Mouse (Mus musculus) bone marrow, adult 2 months (tissue): Measurements from ENCODE around the gene Maml3. TPM values are rescaled to one million over a fixed set of nuclear protein-coding genes. Genes with fewer than 3 reads are reported as not detected.

Experiments
- H3K27ac ChIP-seq: fragments of 200-500 bp; 2 replicates; pipeline ENCODE4 v1.5.1; 2012; ENCODE audit warnings: low read depth, mild to moderate bottlenecking, control low read depth, inconsistent platforms, low read length; ENCODE audit not compliant: control insufficient read depth, poor library complexity, insufficient read depth
- H3K4me1 ChIP-seq: fragments of 200-500 bp; 2 replicates; pipeline ENCODE4 v1.6.1; 2011; ENCODE audit warnings: low read length; ENCODE audit not compliant: control insufficient read depth, insufficient read depth
- H3K4me3 ChIP-seq: fragments of 200-500 bp; replicated peaks from 2 replicates; pipeline ENCODE3; 2011; ENCODE audit warnings: mild to moderate bottlenecking, low read depth, low read length, control low read depth; ENCODE audit not compliant: control insufficient read depth
- CTCF ChIP-seq: fragments of 200-500 bp; IDR thresholded peaks from 2 replicates; pipeline ENCODE4 v1.5.1; 2011; ENCODE audit warnings: low read length, control low read depth; ENCODE audit not compliant: control insufficient read depth, insufficient read depth
- POLR2A ChIP-seq: fragments of 200-500 bp; IDR thresholded peaks from 2 replicates; pipeline ENCODE4 v1.6.1; 2011; ENCODE audit warnings: low read depth, mild to moderate bottlenecking, control low read depth, low read length, borderline replicate concordance; ENCODE audit not compliant: control insufficient read depth
- WGBS: fragments of 180-500 bp; shearing (Covaris S2); methylation state at CpG from one replicate; pipeline ENCODE4 v1.1.7; 2018; 5-methylcytosine and 5-hydroxymethylcytosine counted together
- polyA plus RNA-seq: library from polyadenylated mRNA; stranded (reverse); fragments of >200 nt; gene quantifications from 2 replicates; pipeline ENCODE4 v1.2.4, GENCODE M21; 2011; ENCODE audit warnings: low replicate concordance; ENCODE audit not compliant: missing spikeins, insufficient read depth, insufficient read length

Gene Maml3
- polyA plus RNA-seq, 1 experiment: 4.9 TPM

- TF ChIP-seq POLR2A (no peak), CTCF (no peak)
- WGBS: 73% methylated on average over 2 of the region's 2 CpGs
- peaks cover 5% of the 10 kb centered on the region for H3K4me1 ChIP-seq
- H3K27ac ChIP-seq: no peak overlapping the region
- no peak overlapping the region for H3K4me3 ChIP-seq
Observed at GRCm38 (mm10) chr3:51776018-51776611, 328.8 kb downstream of the Maml3 start.

- TF ChIP-seq CTCF (no peak), POLR2A (no peak)
- H3K27ac ChIP-seq: no peak overlapping the region
- 7% methylated on average over 5 of the region's 5 CpGs for WGBS
- H3K4me3 ChIP-seq: no peak overlapping the region
- peaks cover 5% of the 10 kb centered on the region for H3K4me1 ChIP-seq
Observed at GRCm38 (mm10) chr3:51773587-51773986, 331.3 kb downstream of the Maml3 start.

GRCm38 (mm10) chr3:51771839-51772630 is 332.8 kb downstream of the Maml3 start:
- no peak for TF ChIP-seq CTCF
- no peak for TF ChIP-seq POLR2A

GRCm38 (mm10) chr3:51769196-51769595 is 335.7 kb downstream of the Maml3 start:
- no peak overlapping the region for H3K4me3 ChIP-seq
- no peak for TF ChIP-seq CTCF
- no peak for TF ChIP-seq POLR2A
- WGBS: 82% methylated on average over 6 of the region's 6 CpGs
- H3K4me1 ChIP-seq: peaks cover 7% of the 10 kb centered on the region
- no peak overlapping the region for H3K27ac ChIP-seq

More at GRCm38 (mm10) chr3:51771839-51772630, 332.8 kb downstream of the Maml3 start:
- WGBS: 90% methylated on average over 9 of the region's 9 CpGs
- Histone ChIP-seq H3K4me1 (peaks cover 5% of the 10 kb centered on the region), H3K27ac (no peak overlapping the region), H3K4me3 (no peak overlapping the region)

GRCm38 (mm10) chr3:51765220-51765923 is 339.5 kb downstream of the Maml3 start:
- no peak overlapping the region for H3K27ac ChIP-seq
- H3K4me3 ChIP-seq: no peak overlapping the region
- H3K4me1 ChIP-seq: peaks cover 2% of the 10 kb centered on the region; the same call in 1 of the 2 replicates
- 12% methylated on average over 12 of the region's 12 CpGs for whole genome bisulfite sequencing
- TF ChIP-seq POLR2A: no peak
- no peak for TF ChIP-seq CTCF

GRCm38 (mm10) chr3:51764175-51764574 is 340.7 kb downstream of the Maml3 start:
- peaks cover 2% of the 10 kb centered on the region; the same call in 1 of the 2 replicates for H3K4me1 ChIP-seq
- TF ChIP-seq POLR2A (no peak), CTCF (no peak)
- no peak overlapping the region for H3K4me3 ChIP-seq
- WGBS: 77% methylated on average over 3 of the region's 3 CpGs
- no peak overlapping the region for H3K27ac ChIP-seq

GRCm38 (mm10) chr3:51762900-51763299 is 342.0 kb downstream of the Maml3 start:
- TF ChIP-seq CTCF (no peak), POLR2A (no peak)
- Histone ChIP-seq H3K4me3 (no peak overlapping the region), H3K27ac (no peak overlapping the region), H3K4me1 (peaks cover 2% of the 10 kb centered on the region; the same call in 1 of the 2 replicates)
- 86% methylated on average over 10 of the region's 10 CpGs for WGBS

- TF ChIP-seq CTCF (no peak), POLR2A (no peak)
- Histone ChIP-seq H3K27ac (no peak overlapping the region), H3K4me1 (no peaks in the 10 kb centered on the region; the same call in 1 of the 2 replicates), H3K4me3 (no peak overlapping the region)
- WGBS: 53% methylated on average over 3 of the region's 3 CpGs
Observed at GRCm38 (mm10) chr3:51759534-51759933, 345.3 kb downstream of the Maml3 start.
